Mouse (Mus musculus): Measurements from ENCODE around the gene Sfta2. TPM values are rescaled to one million over a fixed set of nuclear protein-coding genes. Genes with fewer than 3 reads are reported as not detected.

Gene Sfta2
- polyA plus RNA-seq, 1 experiment from 2014 or later: 25.2 TPM

DNA sequence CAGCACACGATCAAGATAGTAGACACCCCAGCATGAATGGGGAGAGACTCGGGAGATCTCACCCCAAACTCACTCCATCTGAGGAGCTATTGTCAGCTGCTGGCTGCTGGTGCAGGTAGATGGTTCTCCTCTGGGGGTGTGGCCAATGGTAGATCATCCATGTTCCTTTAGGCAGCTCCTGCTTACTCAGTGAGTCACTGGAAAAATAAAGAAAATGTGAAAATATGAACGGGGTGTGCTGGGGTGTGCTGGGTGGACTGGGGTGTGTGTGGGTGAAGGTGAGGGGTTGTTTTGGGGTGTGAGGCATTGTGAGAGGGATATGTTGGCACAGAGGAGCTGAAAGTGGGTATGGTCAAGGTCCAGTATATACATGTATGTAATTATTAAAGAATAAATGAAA lies 4.0 kb upstream of the Sfta2 start:
- Histone ChIP-seq H3K9ac (replicated peaks; ENCODE audit: low read depth, low read length) (no peak overlapping the region), H3K27me3 (ENCODE audit: control insufficient read depth, insufficient read depth, low read length) (no peaks in the 10 kb centered on the region), H3K4me2 (replicated peaks; ENCODE audit: low read depth, low read length) (no peak overlapping the region), H3K27ac (ENCODE audit: low read length) (no peak overlapping the region), H3K4me3 (ENCODE audit: low read depth, low read length) (no peak overlapping the region), H3K9me3 (ENCODE audit: control insufficient read depth, low read depth, low read length) (no peaks in the 10 kb centered on the region), H3K36me3 (ENCODE audit: control insufficient read depth, insufficient read depth, low read length) (no peaks in the 10 kb centered on the region), H3K4me1 (ENCODE audit: control insufficient read depth, insufficient read depth, low read length) (no peaks in the 10 kb centered on the region)
- ATAC-seq (ENCODE audit: insufficient number of reproducible peaks, insufficient read depth, low FRiP score, low read depth): no peak
- WGBS: 92% methylated on average over 3 of the region's 3 CpGs

- Histone ChIP-seq H3K9ac (replicated peaks; ENCODE audit: low read depth, low read length) (no peak overlapping the region), H3K27ac (ENCODE audit: low read length) (peak overlapping the region; percentile 62; the same call in 1 of the 2 replicates), H3K9me3 (ENCODE audit: control insufficient read depth, low read depth, low read length) (no peaks in the 10 kb centered on the region), H3K27me3 (ENCODE audit: control insufficient read depth, insufficient read depth, low read length) (no peaks in the 10 kb centered on the region), H3K4me2 (replicated peaks; ENCODE audit: low read depth, low read length) (no peak overlapping the region), H3K4me1 (ENCODE audit: control insufficient read depth, insufficient read depth, low read length) (no peaks in the 10 kb centered on the region), H3K36me3 (ENCODE audit: control insufficient read depth, insufficient read depth, low read length) (no peaks in the 10 kb centered on the region), H3K4me3 (ENCODE audit: low read depth, low read length) (no peak overlapping the region)
- WGBS: 26% methylated on average over 8 of the region's 8 CpGs
- peak; percentile 91 for ATAC-seq (ENCODE audit: insufficient number of reproducible peaks, insufficient read depth, low FRiP score, low read depth)
Measured at GRCm38 (mm10) chr17:35601736-35602354, 496 bp downstream of the Sfta2 start.

DNA sequence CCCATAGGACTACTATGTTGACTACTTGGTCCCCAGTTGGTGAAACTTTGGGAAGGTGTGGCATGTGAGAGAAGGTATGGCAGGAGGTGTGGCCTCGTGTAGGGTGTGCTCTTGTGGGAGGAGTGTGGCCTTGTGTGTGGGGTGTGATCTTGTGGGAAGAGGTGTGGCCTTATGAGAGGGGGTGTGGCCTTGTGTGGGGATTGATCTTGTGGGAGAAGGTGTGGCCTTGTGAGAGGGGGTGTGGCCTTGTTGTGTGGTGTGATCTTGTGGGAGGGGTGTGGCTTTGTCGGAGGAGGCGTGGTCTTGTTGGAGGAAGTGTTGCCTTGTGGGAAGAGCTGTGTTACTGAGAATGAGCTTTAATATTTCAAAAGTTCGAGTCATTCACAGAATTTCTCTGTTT lies 15.8 kb downstream of the Sfta2 start:
- no peak overlapping the region for H3K27ac ChIP-seq (ENCODE audit: low read length)
- no peak overlapping the region for H3K4me2 ChIP-seq (replicated peaks; ENCODE audit: low read depth, low read length)
- H3K4me3 ChIP-seq (ENCODE audit: low read depth, low read length): no peak overlapping the region
- 0 out of 2 replicates have a peak, but pooled peaks have one; percentile 53 for ATAC-seq (ENCODE audit: insufficient number of reproducible peaks, insufficient read depth, low FRiP score, low read depth)
- H3K4me1 ChIP-seq (ENCODE audit: control insufficient read depth, insufficient read depth, low read length): no peaks in the 10 kb centered on the region
- WGBS: 77% methylated on average over 4 of the region's 4 CpGs
- H3K27me3 ChIP-seq (ENCODE audit: control insufficient read depth, insufficient read depth, low read length): no peaks in the 10 kb centered on the region
- H3K36me3 ChIP-seq (ENCODE audit: control insufficient read depth, insufficient read depth, low read length): no peaks in the 10 kb centered on the region
- no peaks in the 10 kb centered on the region for H3K9me3 ChIP-seq (ENCODE audit: control insufficient read depth, low read depth, low read length)
- no peak overlapping the region for H3K9ac ChIP-seq (replicated peaks; ENCODE audit: low read depth, low read length)

- Histone ChIP-seq H3K9me3 (ENCODE audit: control insufficient read depth, low read depth, low read length) (no peaks in the 10 kb centered on the region), H3K4me3 (ENCODE audit: low read depth, low read length) (no peak within 1 kb of the TSS), H3K27me3 (ENCODE audit: control insufficient read depth, insufficient read depth, low read length) (no peaks in the 10 kb centered on the region), H3K36me3 (ENCODE audit: control insufficient read depth, insufficient read depth, low read length) (no peaks in the 10 kb centered on the region), H3K4me1 (ENCODE audit: control insufficient read depth, insufficient read depth, low read length) (no peaks in the 10 kb centered on the region), H3K4me2 (replicated peaks; ENCODE audit: low read depth, low read length) (no peak within 1 kb of the TSS), H3K27ac (ENCODE audit: low read length) (no peak within 1 kb of the TSS), H3K9ac (replicated peaks; ENCODE audit: low read depth, low read length) (no peak within 1 kb of the TSS)
- no peak for ATAC-seq (ENCODE audit: insufficient number of reproducible peaks, insufficient read depth, low FRiP score, low read depth)
- WGBS: 80% methylated on average over 7 of the region's 7 CpGs
Measured at GRCm38 (mm10) chr17:35626537-35626936, 25.2 kb downstream of the Sfta2 start, which contains the start of gene Gm9573. Gene Gm9573, minus strand, starts transcription at chr17:35626637.

- Histone ChIP-seq H3K27ac (ENCODE audit: low read length) (peak overlapping the region; percentile 61; the same call in 1 of the 2 replicates), H3K9me3 (ENCODE audit: control insufficient read depth, low read depth, low read length) (no peaks in the 10 kb centered on the region), H3K4me3 (ENCODE audit: low read depth, low read length) (no peak overlapping the region), H3K4me1 (ENCODE audit: control insufficient read depth, insufficient read depth, low read length) (peaks cover 10% of the 10 kb centered on the region; the same call in 1 of the 2 replicates), H3K4me2 (replicated peaks; ENCODE audit: low read depth, low read length) (no peak overlapping the region), H3K36me3 (ENCODE audit: control insufficient read depth, insufficient read depth, low read length) (no peaks in the 10 kb centered on the region), H3K9ac (replicated peaks; ENCODE audit: low read depth, low read length) (no peak overlapping the region), H3K27me3 (ENCODE audit: control insufficient read depth, insufficient read depth, low read length) (no peaks in the 10 kb centered on the region)
- ATAC-seq (ENCODE audit: insufficient number of reproducible peaks, insufficient read depth, low FRiP score, low read depth): peak; percentile 51; the same call in 1 of the 2 replicates
- WGBS: 4% methylated on average over 1 of the region's 1 CpGs
Measured at GRCm38 (mm10) chr17:35633992-35634391, 32.6 kb downstream of the Sfta2 start.

DNA sequence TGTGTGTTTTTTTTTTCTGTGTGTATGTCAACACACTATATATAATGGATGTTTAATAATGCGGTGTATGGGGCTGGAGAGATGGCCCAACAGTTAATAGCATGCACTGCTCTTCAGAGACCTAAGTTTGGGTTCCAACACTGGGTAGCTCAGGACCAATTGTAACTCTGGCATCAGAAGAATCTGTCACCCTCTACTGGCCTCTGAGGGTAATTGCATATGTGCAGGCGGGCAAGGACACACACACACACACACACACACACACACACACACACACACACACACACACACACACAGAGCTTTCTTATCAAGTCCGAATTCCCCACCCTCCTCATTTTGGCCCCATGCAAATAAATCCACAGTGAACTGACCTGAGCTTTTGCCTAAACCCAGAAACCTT lies 33.9 kb downstream of the Sfta2 start:
- Histone ChIP-seq H3K27me3 (ENCODE audit: control insufficient read depth, insufficient read depth, low read length) (no peaks in the 10 kb centered on the region), H3K4me2 (replicated peaks; ENCODE audit: low read depth, low read length) (no peak overlapping the region; the same call in 1 of the 2 replicates), H3K4me1 (ENCODE audit: control insufficient read depth, insufficient read depth, low read length) (peaks cover 10% of the 10 kb centered on the region; the same call in 1 of the 2 replicates), H3K9ac (replicated peaks; ENCODE audit: low read depth, low read length) (no peak overlapping the region), H3K36me3 (ENCODE audit: control insufficient read depth, insufficient read depth, low read length) (no peaks in the 10 kb centered on the region), H3K27ac (ENCODE audit: low read length) (no peak overlapping the region), H3K4me3 (ENCODE audit: low read depth, low read length) (no peak overlapping the region), H3K9me3 (ENCODE audit: control insufficient read depth, low read depth, low read length) (no peaks in the 10 kb centered on the region)
- no peak for ATAC-seq (ENCODE audit: insufficient number of reproducible peaks, insufficient read depth, low FRiP score, low read depth)
- 88% methylated on average over 3 of the region's 3 CpGs for WGBS

- Histone ChIP-seq H3K4me1 (ENCODE audit: control insufficient read depth, insufficient read depth, low read length) (peaks cover 10% of the 10 kb centered on the region; the same call in 1 of the 2 replicates), H3K9me3 (ENCODE audit: control insufficient read depth, low read depth, low read length) (no peaks in the 10 kb centered on the region), H3K4me3 (ENCODE audit: low read depth, low read length) (peak overlapping the region; percentile 28), H3K9ac (replicated peaks; ENCODE audit: low read depth, low read length) (peak overlapping the region; percentile 33; the same call in 1 of the 2 replicates), H3K36me3 (ENCODE audit: control insufficient read depth, insufficient read depth, low read length) (no peaks in the 10 kb centered on the region), H3K27me3 (ENCODE audit: control insufficient read depth, insufficient read depth, low read length) (no peaks in the 10 kb centered on the region), H3K27ac (ENCODE audit: low read length) (peak overlapping the region; percentile 66; the same call in 1 of the 2 replicates), H3K4me2 (replicated peaks; ENCODE audit: low read depth, low read length) (peak overlapping the region; percentile 57)
- WGBS: under 1% methylated on average over 15 of the region's 15 CpGs
- ATAC-seq (ENCODE audit: insufficient number of reproducible peaks, insufficient read depth, low FRiP score, low read depth): peak; percentile 51; the same call in 1 of the 2 replicates
Measured at GRCm38 (mm10) chr17:35635699-35636111, 34.4 kb downstream of the Sfta2 start.

DNA sequence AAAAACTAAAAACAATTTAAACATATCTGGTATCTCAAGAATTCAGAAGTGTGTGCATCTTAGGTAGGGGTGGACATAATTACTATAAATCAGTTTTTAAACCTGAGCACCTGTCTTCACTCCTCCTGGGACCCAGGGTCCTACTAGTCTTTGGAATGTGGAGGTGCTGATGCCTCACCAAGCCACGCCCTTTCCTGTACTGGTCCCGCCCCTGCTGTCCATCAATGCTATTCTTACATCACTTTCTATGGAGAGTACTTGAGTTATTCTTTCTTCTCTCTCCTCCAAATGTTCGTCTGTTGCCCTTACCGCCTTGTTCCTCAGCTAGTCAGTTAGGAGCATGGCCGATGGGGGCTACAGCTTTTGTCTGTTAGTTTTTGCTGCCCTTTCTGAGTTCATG lies 35.0 kb downstream of the Sfta2 start:
- H3K9me3 ChIP-seq (ENCODE audit: control insufficient read depth, low read depth, low read length): no peaks in the 10 kb centered on the region
- no peaks in the 10 kb centered on the region for H3K36me3 ChIP-seq (ENCODE audit: control insufficient read depth, insufficient read depth, low read length)
- H3K4me2 ChIP-seq (replicated peaks; ENCODE audit: low read depth, low read length): peak overlapping the region; percentile 57
- H3K9ac ChIP-seq (replicated peaks; ENCODE audit: low read depth, low read length): no peak overlapping the region
- peaks cover 10% of the 10 kb centered on the region; the same call in 1 of the 2 replicates for H3K4me1 ChIP-seq (ENCODE audit: control insufficient read depth, insufficient read depth, low read length)
- no peaks in the 10 kb centered on the region for H3K27me3 ChIP-seq (ENCODE audit: control insufficient read depth, insufficient read depth, low read length)
- no peak for ATAC-seq (ENCODE audit: insufficient number of reproducible peaks, insufficient read depth, low FRiP score, low read depth)
- 39% methylated on average over 5 of the region's 5 CpGs for WGBS
- H3K4me3 ChIP-seq (ENCODE audit: low read depth, low read length): no peak overlapping the region
- peak overlapping the region; percentile 10; the same call in 1 of the 2 replicates for H3K27ac ChIP-seq (ENCODE audit: low read length)
